7 mouse cellular contexts compared by ENCODE assay signal in the genomic region with DNA sequence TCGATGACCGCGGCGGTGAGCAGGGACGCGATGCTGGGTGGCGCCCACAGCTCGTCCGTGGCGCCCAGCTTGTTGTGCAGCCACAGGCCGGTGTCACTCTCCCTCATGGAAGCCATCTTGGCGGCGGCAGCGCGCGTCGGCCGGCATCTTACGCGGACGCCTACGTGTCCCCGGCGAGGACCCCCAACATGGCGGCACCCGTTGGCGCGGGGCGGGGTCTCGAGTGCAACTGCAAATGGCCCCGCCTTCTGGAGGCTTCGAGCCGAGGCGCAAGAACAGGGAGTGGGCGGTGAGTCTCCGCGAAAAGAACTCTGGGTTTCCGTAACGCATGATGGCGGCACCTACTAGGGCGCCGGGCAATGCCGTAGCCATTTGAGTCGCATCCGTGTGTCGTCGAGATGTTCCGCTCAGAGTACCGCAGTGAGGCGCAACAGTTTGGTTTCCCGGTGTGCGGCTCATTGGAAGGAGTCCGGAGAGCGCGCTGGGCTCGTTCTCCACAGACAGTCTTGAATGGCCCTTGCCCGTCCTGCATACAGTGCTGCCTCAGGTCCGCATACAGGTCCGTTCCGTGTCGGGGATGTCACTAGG. TPM values are rescaled to one million over a fixed set of nuclear protein-coding genes. Genes with fewer than 3 reads are reported as not detected.
DNase-seq lines count a peak whose midpoint lies in the region; ATAC-seq and TF ChIP-seq lines count a peak whose summit lies in the region.

TSS of gene Nelfa (minus strand) at position 294 of the 588 bp plus-strand sequence.

- TF ChIP-seq CTCF in intestine, postnatal 0 days (IDR thresholded peaks at IDR 0.05; ENCODE audit: low read depth), result peak; percentile 46; the same call in 1 of the 2 replicates
- TF ChIP-seq CTCF in small intestine, adult 2 months (IDR thresholded peaks at IDR 0.05; ENCODE audit: extremely low read depth, insufficient read length, insufficient replicate concordance, low read depth, low read length), result no peak

- H3K27ac ChIP-seq in embryonic facial prominence, embryonic 10.5 days (replicated peaks), result peak within 1 kb of the TSS; percentile 97
- peak within 1 kb of the TSS; percentile 87 for H3K27ac ChIP-seq in intestine, postnatal 0 days (ENCODE audit: low read depth, low read length)
- H3K27ac ChIP-seq in midbrain, embryonic 12.5 days (replicated peaks), result peak within 1 kb of the TSS; percentile 92
- peak within 1 kb of the TSS; percentile 86 for H3K27ac ChIP-seq in small intestine, adult 2 months (ENCODE audit: insufficient read depth, low read depth, low read length)

- H3K4me1 ChIP-seq in embryonic facial prominence, embryonic 10.5 days, result peaks cover 25% of the 10 kb centered on the region
- 0 out of 2 replicates have a peak, but pooled peaks cover 4% of the 10 kb centered on the region for H3K4me1 ChIP-seq in intestine, postnatal 0 days (replicated peaks; ENCODE audit: control insufficient read depth, insufficient read depth, low read length)
- H3K4me1 ChIP-seq in midbrain, embryonic 12.5 days, result peaks cover 28% of the 10 kb centered on the region
- peaks cover 5% of the 10 kb centered on the region; the same call in 1 of the 2 replicates for H3K4me1 ChIP-seq in small intestine, adult 2 months (ENCODE audit: control insufficient read depth, insufficient read depth, insufficient read length, low read length)

- peak; percentile 99 for DNase-seq in adrenal gland, postnatal 10 days
- peak; percentile 99 for DNase-seq in embryonic facial prominence, embryonic 10.5 days (ENCODE audit: low spot score)
- peak; percentile 78 for DNase-seq in gonadal fat pad, adult 2 months (ENCODE audit: low read depth)
- DNase-seq in left cerebral cortex, postnatal 4 days, result peak; percentile 99

- H3K9ac ChIP-seq in intestine, postnatal 0 days (ENCODE audit: low read depth, low read length), result peak within 1 kb of the TSS; percentile 82
- peak within 1 kb of the TSS; percentile 89 for H3K9ac ChIP-seq in midbrain, embryonic 12.5 days (replicated peaks)

- under 1% methylated on average over 61 of the region's 61 CpGs for WGBS in embryonic facial prominence, embryonic 10.5 days
- WGBS in intestine, postnatal 0 days, result under 1% methylated on average over 61 of the region's 61 CpGs
- WGBS in midbrain, embryonic 12.5 days, result under 1% methylated on average over 59 of the region's 61 CpGs
- WGBS in small intestine, adult 2 months, result under 1% methylated on average over 61 of the region's 61 CpGs

- TF ChIP-seq POLR2A in small intestine, adult 2 months (IDR thresholded peaks at IDR 0.05; ENCODE audit: low read depth, low read length), result peak; percentile 3; the same call in 1 of the 2 replicates

- ATAC-seq in intestine, postnatal 0 days, result peak; percentile 97
- ATAC-seq in midbrain, embryonic 12.5 days (ENCODE audit: low FRiP score, low read depth), result peak; percentile 95

- peak within 1 kb of the TSS; percentile 73 for H3K4me2 ChIP-seq in intestine, postnatal 0 days (replicated peaks; ENCODE audit: low read depth)
- peak within 1 kb of the TSS; percentile 68 for H3K4me2 ChIP-seq in midbrain, embryonic 12.5 days (replicated peaks)

- H3K4me3 ChIP-seq in embryonic facial prominence, embryonic 10.5 days, result peak within 1 kb of the TSS; percentile 96
- H3K4me3 ChIP-seq in intestine, postnatal 0 days (ENCODE audit: low read depth, low read length), result peak within 1 kb of the TSS; percentile 79
- H3K4me3 ChIP-seq in midbrain, embryonic 12.5 days, result peak within 1 kb of the TSS; percentile 87
- peak within 1 kb of the TSS; percentile 86 for H3K4me3 ChIP-seq in small intestine, adult 2 months (ENCODE audit: low read depth, low read length)

- H3K9me3 ChIP-seq in embryonic facial prominence, embryonic 10.5 days, result peaks cover 30% of the 10 kb centered on the region; the same call in 1 of the 2 replicates
- H3K9me3 ChIP-seq in intestine, postnatal 0 days (ENCODE audit: control insufficient read depth), result peaks cover 4% of the 10 kb centered on the region; the same call in 1 of the 2 replicates
- peaks cover 11% of the 10 kb centered on the region; the same call in 1 of the 2 replicates for H3K9me3 ChIP-seq in midbrain, embryonic 12.5 days

- intact Hi-C loops in left cerebral cortex, postnatal 4 days (cut with DNase I), result no loop called here

- no peaks in the 10 kb centered on the region for H3K27me3 ChIP-seq in embryonic facial prominence, embryonic 10.5 days (replicated peaks; ENCODE audit: low read depth, poor library complexity, severe bottlenecking)
- H3K27me3 ChIP-seq in intestine, postnatal 0 days (replicated peaks; ENCODE audit: control insufficient read depth, insufficient read depth, low read length), result no peaks in the 10 kb centered on the region
- H3K27me3 ChIP-seq in midbrain, embryonic 12.5 days, result no peaks in the 10 kb centered on the region
- H3K27me3 ChIP-seq in small intestine, adult 2 months (ENCODE audit: control insufficient read depth, insufficient read depth, low read length), result no peaks in the 10 kb centered on the region

- H3K36me3 ChIP-seq in embryonic facial prominence, embryonic 10.5 days (replicated peaks), result peaks cover 52% of the 10 kb centered on the region
- peaks cover 3% of the 10 kb centered on the region; the same call in 1 of the 2 replicates for H3K36me3 ChIP-seq in intestine, postnatal 0 days (ENCODE audit: control insufficient read depth, insufficient read depth)
- H3K36me3 ChIP-seq in midbrain, embryonic 12.5 days, result peaks cover 12% of the 10 kb centered on the region; the same call in 1 of the 2 replicates
- peaks cover 4% of the 10 kb centered on the region; the same call in 1 of the 2 replicates for H3K36me3 ChIP-seq in small intestine, adult 2 months (ENCODE audit: control insufficient read depth, insufficient read depth, low read length)

RNA-seq across cellular contexts. Expression of gene Nelfa, which starts in this region (rescaled TPM):
- 10 to 100 TPM; 18.2 to 22.7 TPM for total RNA-seq in adrenal gland, postnatal 10 days (2021)
- 87.5 and 89.2 TPM in 2 replicates for polyA plus RNA-seq in embryonic facial prominence, embryonic 10.5 days (2016; fragmentation: Nextera tagmentation; extraction: Ambion mirVana)
- polyA plus RNA-seq in gonadal fat pad, adult 2 months (2012; rRNA removed), result 27.6 and 28.5 TPM in 2 replicates
- polyA plus RNA-seq in intestine, postnatal 0 days (2015; fragmentation: Nextera tagmentation; extraction: Ambion mirVana), result 18.2 and 19.1 TPM in 2 replicates
- total RNA-seq in left cerebral cortex, postnatal 4 days (2021), result 10 to 100 TPM; 23.3 to 24.3 TPM
- 62.7 and 63.3 TPM in 2 replicates for polyA plus RNA-seq in midbrain, embryonic 12.5 days (2016; fragmentation: Nextera tagmentation; extraction: Ambion mirVana)
- 16.6 and 30.8 TPM in 2 replicates for polyA plus RNA-seq in small intestine, adult 2 months (2012; rRNA removed)

Comparison
In these comparisons a context has a peak if more than half of its experiments do, and no peak if none do; other contexts are left out.
1. Peak in every context shown above with its lines: DNase-seq, ATAC-seq, H3K4me3 ChIP-seq and H3K27ac ChIP-seq.